Mouse (Mus musculus) v-Abl transformed pro-B cells (cell line): ENCODE measurements at regions not wholly inside any gene's neighbourhood (a gene's known extent, or its start where the extent isn't known, plus 50 kb on each side); places are given as distances from the start of the nearest gene placed in this dataset.

Source experiments
- in situ Hi-C, 2 experiments: fragments of 400-800 bp; cut with MboI; formaldehyde crosslinking; loops; one replicate each; pipeline ENCODE4 v1.15.1; 2025; ENCODE audit not compliant: unreplicated experiment in 2 of 2

- in situ Hi-C loops, result loop anchor here in 1 of 2 experiments (5.0 to 10.0 kb wide), 3 partner anchors 81 to 396 kb away; partner anchors contain the start of gene Fut8
Measured at GRCm38 (mm10) chr12:77138506-77139201, 99.3 kb upstream of the Fut8 start.

GRCm38 (mm10) chr12:77137291-77137830, 100.6 kb upstream of the Fut8 start:
- in situ Hi-C loops, result loop anchor here in 1 of 2 experiments (5.0 to 10.0 kb wide), 3 partner anchors 80 to 397 kb away; partner anchors contain the start of gene Fut8

GRCm38 (mm10) chr12:77135661-77136060, 102.3 kb upstream of the Fut8 start:
- in situ Hi-C loops, result loop anchor here in 1 of 2 experiments (5.0 to 10.0 kb wide), 3 partner anchors 78 to 399 kb away; partner anchors contain the start of gene Fut8

- in situ Hi-C loops, result loop anchor here in 1 of 2 experiments (5.0 to 10.0 kb wide), 3 partner anchors 78 to 400 kb away; partner anchors contain the start of gene Fut8
Measured at GRCm38 (mm10) chr12:77135067-77135466, 102.9 kb upstream of the Fut8 start.

GRCm38 (mm10) chr12:77134306-77135010, 103.5 kb upstream of the Fut8 start:
- in situ Hi-C loops, result loop anchor here in 1 of 2 experiments (5.0 to 10.0 kb wide), 3 partner anchors 77 to 400 kb away; partner anchors contain the start of gene Fut8

GRCm38 (mm10) chr12:77133465-77134305, 104.2 kb upstream of the Fut8 start:
- in situ Hi-C loops, result loop anchor here in 1 of 2 experiments (10.0 kb wide), 1 partner anchor 401 kb away; no protein-coding TSS in a partner anchor

GRCm38 (mm10) chr12:77131328-77131727, 106.6 kb upstream of the Fut8 start:
- in situ Hi-C loops, result loop anchor here in 1 of 2 experiments (10.0 kb wide), 1 partner anchor 403 kb away; no protein-coding TSS in a partner anchor

GRCm38 (mm10) chr12:77130526-77130925, 107.4 kb upstream of the Fut8 start:
- in situ Hi-C loops, result loop anchor here in 1 of 2 experiments (10.0 kb wide), 1 partner anchor 404 kb away; no protein-coding TSS in a partner anchor

- in situ Hi-C loops, result no loop called here
Measured at GRCm38 (mm10) chr12:77124267-77124666, 113.7 kb upstream of the Fut8 start.

- in situ Hi-C loops, result no loop called here
Measured at GRCm38 (mm10) chr12:77113516-77113915, 124.4 kb upstream of the Fut8 start.

- in situ Hi-C loops, result no loop called here
Measured at GRCm38 (mm10) chr12:77112133-77112532, 125.8 kb upstream of the Fut8 start.

- in situ Hi-C loops, result no loop called here
Measured at GRCm38 (mm10) chr12:77107251-77107650, 130.7 kb upstream of the Fut8 start.

- in situ Hi-C loops, result no loop called here
Measured at GRCm38 (mm10) chr12:77105887-77106600, 131.9 kb upstream of the Fut8 start.

GRCm38 (mm10) chr12:77100482-77100881, 137.4 kb upstream of the Fut8 start:
- in situ Hi-C loops, result no loop called here

GRCm38 (mm10) chr12:77099521-77099920, 137.5 kb upstream of the Max start:
- in situ Hi-C loops, result no loop called here

- in situ Hi-C loops, result no loop called here
Measured at GRCm38 (mm10) chr12:77098821-77099220, 136.8 kb upstream of the Max start.

GRCm38 (mm10) chr12:77097831-77098230, 135.8 kb upstream of the Max start:
- in situ Hi-C loops, result no loop called here

- in situ Hi-C loops, result no loop called here
Measured at GRCm38 (mm10) chr12:77096461-77096860, 134.5 kb upstream of the Max start.
